Mouse (Mus musculus): ENCODE measurements around the gene 4921511M17Rik. TPM values are rescaled to one million over a fixed set of nuclear protein-coding genes. Genes with fewer than 3 reads are reported as not detected.

The 4921511M17Rik gene
- polyA plus RNA-seq (2015; fragmentation: Nextera tagmentation; extraction: Ambion mirVana) = not detected in 2 replicates

GRCm38 (mm10) chrX:154033727-154034126 lies at the start of gene 4921511M17Rik:
Gene 4921511M17Rik, minus strand, starts transcription at chrX:154033827.

GRCm38 (mm10) chrX:154054939-154055338 lies 21.3 kb upstream of the 4921511M17Rik start, which contains the start of gene Gm10057:
Gene Gm10057, minus strand, starts transcription at chrX:154055039.

GRCm38 (mm10) chrX:154012540-154012939 lies 21.1 kb downstream of the 4921511M17Rik start, which contains the start of gene Samt1:
Gene Samt1, minus strand, starts transcription at chrX:154012640.

Other genes starting within 250 kb of the 4921511M17Rik start
- 6.9 and 9.0 TPM in 2 replicates for gene Spin2c, start 201.6 kb downstream of the 4921511M17Rik start, polyA plus RNA-seq (2015; fragmentation: Nextera tagmentation; extraction: Ambion mirVana)
- not detected in 2 replicates for gene Samt1, start 21.2 kb downstream of the 4921511M17Rik start, polyA plus RNA-seq (2015; fragmentation: Nextera tagmentation; extraction: Ambion mirVana)
- not detected in 2 replicates for gene Gm10057, start 21.2 kb upstream of the 4921511M17Rik start, polyA plus RNA-seq (2015; fragmentation: Nextera tagmentation; extraction: Ambion mirVana)
- gene Gm15140, start 86.9 kb upstream of the 4921511M17Rik start, polyA plus RNA-seq (2015; fragmentation: Nextera tagmentation; extraction: Ambion mirVana) = not detected in 2 replicates

Measured in adrenal gland, postnatal 0 days (tissue).